Mouse (Mus musculus) limb, embryonic 13.5 days (tissue): Measurements from ENCODE around the gene Pcif1. TPM values are rescaled to one million over a fixed set of nuclear protein-coding genes. Genes with fewer than 3 reads are reported as not detected.
"Not testable (repeated sequence)": the region's sequence is repeated elsewhere in the genome, so short reads cannot be mapped to it uniquely, and the experiment has no call there.

Experiments
- ATAC-seq: fragments of 200-750 bp; cut with Nextera tagmentation; 2 replicates; pipeline ENCODE4 v1.8.0; 2017; ENCODE audit warnings: low read depth, moderate number of reproducible peaks, moderate TSS enrichment; ENCODE audit not compliant: low FRiP score
- H3K27ac ChIP-seq: fragments of 300-500 bp; sonication (generic); 2 replicates; pipeline ENCODE4 v1.5.1; 2015; ENCODE audit warnings: inconsistent platforms, mild to moderate bottlenecking, moderate library complexity
- H3K27me3 ChIP-seq: fragments of 300-500 bp; sonication (generic); 2 replicates; pipeline ENCODE4 v1.6.1; 2015; ENCODE audit warnings: mild to moderate bottlenecking, inconsistent platforms
- H3K36me3 ChIP-seq: fragments of 300-500 bp; sonication (generic); 2 replicates; pipeline ENCODE4 v1.6.1; 2015; ENCODE audit warnings: inconsistent platforms, mild to moderate bottlenecking, moderate library complexity
- H3K4me1 ChIP-seq: fragments of 300-500 bp; sonication (generic); 2 replicates; pipeline ENCODE4 v1.6.1; 2015; ENCODE audit warnings: inconsistent platforms
- H3K4me2 ChIP-seq: fragments of 300-500 bp; sonication (generic); replicated peaks from 2 replicates; pipeline ENCODE4 v1.6.1; 2015; ENCODE audit warnings: inconsistent platforms, mild to moderate bottlenecking, moderate library complexity
- H3K4me3 ChIP-seq: fragments of 300-500 bp; sonication (generic); 2 replicates; pipeline ENCODE4 v1.5.1; 2015; ENCODE audit warnings: moderate library complexity, mild to moderate bottlenecking, inconsistent platforms
- H3K9ac ChIP-seq: fragments of 300-500 bp; sonication (generic); 2 replicates; pipeline ENCODE4 v1.6.1; 2015; ENCODE audit warnings: mild to moderate bottlenecking, inconsistent platforms
- H3K9me3 ChIP-seq: fragments of 300-500 bp; sonication (generic); 2 replicates; pipeline ENCODE4 v1.6.1; 2016; ENCODE audit warnings: inconsistent platforms
- WGBS: fragments of 180-500 bp; shearing (Covaris S2); methylation state at CpG from one replicate; pipeline ENCODE4 v1.1.7; 2015; 5-methylcytosine and 5-hydroxymethylcytosine counted together
- polyA plus RNA-seq: library from polyadenylated mRNA; unstranded; fragments of >200 nt; fragmentation: Nextera tagmentation; extraction: Ambion mirVana; gene quantifications from 2 replicates; pipeline ENCODE4 v1.2.1, GENCODE M21; 2015

Gene Pcif1
- polyA plus RNA-seq, 1 experiment from 2014 or later = 87.4 TPM

- Histone ChIP-seq H3K9me3 (no peaks in the 10 kb centered on the region), H3K4me3 (peak within 1 kb of the TSS; percentile 52), H3K27me3 (peaks cover 72% of the 10 kb centered on the region), H3K27ac (peak within 1 kb of the TSS; percentile 52), H3K9ac (peak within 1 kb of the TSS; percentile 64), H3K36me3 (no peaks in the 10 kb centered on the region), H3K4me2 (peak within 1 kb of the TSS; percentile 96), H3K4me1 (peaks cover 25% of the 10 kb centered on the region)
- peak; percentile 58 for ATAC-seq
- WGBS = under 1% methylated on average over 47 of the region's 47 CpGs
These were observed 21.8 kb upstream of the Pcif1 start, which contains the start of gene Pltp for GRCm38 (mm10) chr2:164857101-164857821. TSS of gene Pltp (minus strand) at chr2:164857711.

- Histone ChIP-seq H3K4me3 (peak overlapping the region; percentile 52), H3K9ac (peak overlapping the region; percentile 64; the same call in 1 of the 2 replicates), H3K27ac (0 out of 2 replicates have a peak overlapping the region, but pooled peaks have one; percentile 34), H3K9me3 (no peaks in the 10 kb centered on the region), H3K4me1 (peaks cover 30% of the 10 kb centered on the region), H3K27me3 (peaks cover 66% of the 10 kb centered on the region), H3K4me2 (peak overlapping the region; percentile 96), H3K36me3 (no peaks in the 10 kb centered on the region)
- no peak for ATAC-seq
- 5% methylated on average over 19 of the region's 19 CpGs for WGBS
These were observed 21.1 kb upstream of the Pcif1 start for GRCm38 (mm10) chr2:164857842-164858553.

GRCm38 (mm10) chr2:164859155-164859554 lies 19.9 kb upstream of the Pcif1 start:
- H3K36me3 ChIP-seq = no peaks in the 10 kb centered on the region
- H3K9ac ChIP-seq = no peak overlapping the region
- peaks cover 30% of the 10 kb centered on the region for H3K4me1 ChIP-seq
- H3K27me3 ChIP-seq = peaks cover 59% of the 10 kb centered on the region
- no peaks in the 10 kb centered on the region for H3K9me3 ChIP-seq
- H3K4me3 ChIP-seq = no peak overlapping the region
- WGBS = 42% methylated on average over 2 of the region's 2 CpGs
- H3K27ac ChIP-seq = no peak overlapping the region
- H3K4me2 ChIP-seq = no peak overlapping the region
- no peak for ATAC-seq

- ATAC-seq = no peak
- Histone ChIP-seq H3K4me1 (peaks cover 30% of the 10 kb centered on the region), H3K4me3 (no peak overlapping the region), H3K9me3 (no peaks in the 10 kb centered on the region), H3K36me3 (no peaks in the 10 kb centered on the region), H3K27me3 (peaks cover 52% of the 10 kb centered on the region), H3K4me2 (no peak overlapping the region), H3K9ac (no peak overlapping the region), H3K27ac (no peak overlapping the region)
- WGBS = 50% methylated on average over 9 of the region's 9 CpGs
These were observed 19.3 kb upstream of the Pcif1 start for GRCm38 (mm10) chr2:164859640-164860432.

GRCm38 (mm10) chr2:164861094-164861493 lies 18.0 kb upstream of the Pcif1 start:
- H3K4me3 ChIP-seq = no peak overlapping the region
- no peak overlapping the region for H3K9ac ChIP-seq
- no peaks in the 10 kb centered on the region for H3K36me3 ChIP-seq
- no peak overlapping the region for H3K4me2 ChIP-seq
- peaks cover 39% of the 10 kb centered on the region for H3K27me3 ChIP-seq
- no peaks in the 10 kb centered on the region for H3K9me3 ChIP-seq
- no peak overlapping the region for H3K27ac ChIP-seq
- ATAC-seq = no peak
- H3K4me1 ChIP-seq = peaks cover 30% of the 10 kb centered on the region
- WGBS = 77% methylated on average over 4 of the region's 4 CpGs

GRCm38 (mm10) chr2:164862179-164862861 lies 16.8 kb upstream of the Pcif1 start:
- Histone ChIP-seq H3K4me1 (peaks cover 19% of the 10 kb centered on the region), H3K27ac (peak overlapping the region; percentile 33; the same call in 1 of the 2 replicates), H3K4me3 (no peak overlapping the region), H3K27me3 (peaks cover 27% of the 10 kb centered on the region), H3K9ac (no peak overlapping the region), H3K36me3 (no peaks in the 10 kb centered on the region), H3K9me3 (no peaks in the 10 kb centered on the region), H3K4me2 (no peak overlapping the region)
- WGBS = 28% methylated on average over 9 of the region's 9 CpGs
- peak; percentile 66 for ATAC-seq

- H3K4me2 ChIP-seq, H3K27ac ChIP-seq, H3K9ac ChIP-seq, H3K36me3 ChIP-seq, H3K9me3 ChIP-seq, ATAC-seq, H3K4me3 ChIP-seq: not testable (repeated sequence)
- Histone ChIP-seq H3K27me3 (peaks cover 16% of the 10 kb centered on the region), H3K4me1 (peaks cover 11% of the 10 kb centered on the region)
- 87% methylated on average over 8 of the region's 9 CpGs for WGBS
These were observed 15.7 kb upstream of the Pcif1 start for GRCm38 (mm10) chr2:164863411-164863810.

- Histone ChIP-seq H3K9ac (no peak overlapping the region), H3K27ac (no peak overlapping the region), H3K27me3 (peaks cover 6% of the 10 kb centered on the region), H3K9me3 (peaks cover 6% of the 10 kb centered on the region; the same call in 1 of the 2 replicates), H3K36me3 (no peaks in the 10 kb centered on the region), H3K4me3 (no peak overlapping the region), H3K4me1 (peaks cover 11% of the 10 kb centered on the region), H3K4me2 (no peak overlapping the region)
- no peak for ATAC-seq
- WGBS = 65% methylated on average over 4 of the region's 4 CpGs
These were observed 14.5 kb upstream of the Pcif1 start for GRCm38 (mm10) chr2:164864593-164864992.

GRCm38 (mm10) chr2:164866741-164867551 lies 12.2 kb upstream of the Pcif1 start:
- Histone ChIP-seq H3K9me3 (peaks cover 6% of the 10 kb centered on the region; the same call in 1 of the 2 replicates), H3K4me2 (no peak overlapping the region), H3K36me3 (no peaks in the 10 kb centered on the region), H3K4me1 (peaks cover 9% of the 10 kb centered on the region), H3K9ac (no peak overlapping the region), H3K4me3 (no peak overlapping the region), H3K27ac (no peak overlapping the region), H3K27me3 (no peaks in the 10 kb centered on the region)
- peak; percentile 31; the same call in 1 of the 2 replicates for ATAC-seq
- WGBS = 60% methylated on average over 16 of the region's 16 CpGs

- H3K9me3 ChIP-seq = peaks cover 6% of the 10 kb centered on the region; the same call in 1 of the 2 replicates
- no peak overlapping the region for H3K27ac ChIP-seq
- no peak overlapping the region for H3K4me3 ChIP-seq
- 93% methylated on average over 7 of the region's 7 CpGs for WGBS
- H3K36me3 ChIP-seq = no peaks in the 10 kb centered on the region
- H3K9ac ChIP-seq = no peak overlapping the region
- no peak overlapping the region for H3K4me2 ChIP-seq
- no peak for ATAC-seq
- H3K4me1 ChIP-seq = peaks cover 2% of the 10 kb centered on the region; the same call in 1 of the 2 replicates
- H3K27me3 ChIP-seq = no peaks in the 10 kb centered on the region
These were observed 11.5 kb upstream of the Pcif1 start for GRCm38 (mm10) chr2:164867566-164867965.

GRCm38 (mm10) chr2:164868491-164868890 lies 10.6 kb upstream of the Pcif1 start:
- H3K4me2 ChIP-seq = no peak overlapping the region
- ATAC-seq = peak; percentile 32; the same call in 1 of the 2 replicates
- H3K4me1 ChIP-seq = no peaks in the 10 kb centered on the region
- H3K4me3 ChIP-seq = no peak overlapping the region
- no peak overlapping the region for H3K9ac ChIP-seq
- peaks cover 6% of the 10 kb centered on the region; the same call in 1 of the 2 replicates for H3K9me3 ChIP-seq
- H3K36me3 ChIP-seq = no peaks in the 10 kb centered on the region
- no peaks in the 10 kb centered on the region for H3K27me3 ChIP-seq
- 86% methylated on average over 7 of the region's 7 CpGs for WGBS
- H3K27ac ChIP-seq = no peak overlapping the region
